Mouse (Mus musculus) regulatory T cell (primary cell): Measurements from ENCODE around the gene Phf19.

Experiments
- in situ Hi-C: fragments of 300-600 bp; cut with MboI, MseI; formaldehyde crosslinking; loops from one replicate; pipeline ENCODE4 v1.15.1; 2025; ENCODE audit warnings: high pct_unique_total_duplicates

Gene Phf19

DNA sequence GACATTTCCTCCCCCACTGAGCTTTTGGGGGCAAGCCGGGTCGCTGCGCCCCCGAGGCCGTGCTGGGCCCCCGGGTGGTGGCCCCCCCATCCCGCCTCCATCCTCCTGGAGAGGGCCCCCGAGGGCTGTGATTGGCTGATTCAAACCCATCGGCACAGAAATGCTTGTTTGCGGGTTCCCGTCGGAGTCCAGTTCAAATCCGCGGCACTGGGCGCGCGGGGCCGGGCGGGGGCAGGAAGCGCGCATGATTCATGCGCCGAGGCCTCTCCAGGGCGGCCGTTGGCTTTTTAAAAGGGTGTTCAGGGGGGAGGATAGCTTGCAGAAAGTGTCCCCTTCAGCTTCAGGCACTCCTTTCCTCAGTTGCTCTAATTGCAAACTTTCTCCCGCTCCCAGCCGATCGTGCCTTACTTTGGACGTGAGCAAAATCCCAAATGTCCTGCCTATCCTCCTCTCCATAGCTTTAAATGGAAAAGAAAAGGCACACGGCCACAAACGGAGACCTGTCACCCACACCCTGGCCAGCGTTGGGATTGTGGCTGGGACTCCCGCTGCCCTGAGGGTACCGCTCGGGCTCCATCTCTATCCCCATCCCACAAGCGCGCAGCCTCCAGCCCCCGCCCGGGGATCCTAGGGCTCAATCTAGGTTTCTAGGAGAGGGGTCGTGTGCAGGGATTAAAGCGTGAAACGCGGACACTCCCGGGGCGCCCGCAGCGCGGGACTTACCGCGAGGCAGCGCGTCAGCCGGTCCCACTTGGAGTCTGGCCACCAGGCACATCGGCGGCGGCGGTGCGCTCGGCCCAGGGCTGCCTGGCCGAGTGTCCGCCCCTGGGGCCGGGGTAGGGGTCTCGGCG is at the start of gene Phf19:
Phf19 (minus strand) TSS at position 809 of the 851 bp plus-strand sequence.
- in situ Hi-C loops = no loop called here

DNA sequence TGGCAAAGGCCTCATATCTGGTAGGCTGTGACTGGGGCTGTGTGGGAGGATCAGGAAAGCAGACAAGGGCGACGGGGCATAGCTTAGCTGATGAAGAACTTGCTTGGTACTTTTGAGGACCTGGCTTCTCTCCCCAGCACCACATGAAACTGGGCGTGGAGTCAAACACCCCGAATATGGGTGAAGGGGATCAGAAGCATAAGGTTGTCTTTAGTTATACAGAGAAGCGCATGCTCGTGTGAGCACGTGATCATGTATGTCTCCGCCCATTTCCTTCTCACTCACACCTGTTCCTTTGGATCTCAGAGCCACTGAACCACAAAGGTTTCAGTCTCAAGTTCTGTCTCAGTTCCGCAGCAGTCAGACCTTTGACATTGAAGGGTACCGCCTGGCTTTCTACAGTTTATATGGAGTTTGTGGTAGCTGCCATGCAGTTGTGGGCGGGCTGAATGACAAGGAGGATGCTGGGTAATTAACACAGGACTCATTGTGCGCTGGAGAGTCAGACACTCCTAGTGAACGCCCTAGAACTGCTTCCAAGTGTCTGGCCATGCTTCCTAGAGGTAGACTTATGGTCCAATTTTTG is 49.6 kb upstream of the Phf19 start:
- in situ Hi-C loops = loop anchor here (5.0 to 10.0 kb wide), 2 partner anchors 156 to 189 kb away; partner anchors contain the start of gene Hspa5

DNA sequence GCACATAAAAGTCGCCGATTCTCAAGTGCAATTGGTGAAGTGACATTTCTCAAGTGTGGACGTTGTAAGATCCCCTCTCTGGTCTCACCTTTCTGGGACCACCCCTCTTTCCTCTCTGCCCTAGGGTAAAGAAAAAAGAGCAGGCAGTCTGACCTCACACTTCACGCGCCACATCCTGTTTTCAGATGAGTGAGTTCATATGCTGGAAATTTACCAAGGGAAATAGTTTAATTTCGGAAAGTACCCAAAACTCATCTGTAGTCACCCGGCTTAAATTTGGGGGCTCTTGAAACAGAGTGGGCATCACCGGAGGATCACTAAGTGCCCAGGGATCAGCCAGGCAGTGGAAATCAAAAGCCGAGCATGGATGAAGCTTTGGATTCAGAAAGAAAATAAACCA is 49.1 kb upstream of the Phf19 start:
- in situ Hi-C loops = loop anchor here (5.0 to 10.0 kb wide), 2 partner anchors 156 to 188 kb away; partner anchors contain the start of gene Hspa5

DNA sequence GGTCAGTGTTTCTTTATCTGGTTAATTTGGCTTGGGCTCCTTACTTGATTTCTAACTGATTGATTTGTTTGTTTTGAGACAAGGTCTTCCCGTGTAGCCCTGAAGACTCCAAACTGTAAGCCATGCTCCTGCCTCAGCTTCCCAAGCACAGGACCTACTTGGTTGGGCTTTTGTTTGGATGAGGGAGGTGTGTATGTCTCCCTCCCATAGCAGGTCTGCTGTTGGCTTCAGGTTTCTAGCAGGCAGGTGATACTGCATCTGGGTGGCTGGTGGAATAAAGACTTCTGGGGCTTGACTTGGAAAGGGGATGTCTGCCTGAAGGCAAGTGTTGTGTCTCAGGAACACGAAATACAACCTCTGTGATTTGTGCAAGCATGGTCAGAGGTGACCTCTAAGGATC is 48.4 kb upstream of the Phf19 start:
- in situ Hi-C loops = loop anchor here (5.0 to 10.0 kb wide), 2 partner anchors 155 to 187 kb away; partner anchors contain the start of gene Hspa5

DNA sequence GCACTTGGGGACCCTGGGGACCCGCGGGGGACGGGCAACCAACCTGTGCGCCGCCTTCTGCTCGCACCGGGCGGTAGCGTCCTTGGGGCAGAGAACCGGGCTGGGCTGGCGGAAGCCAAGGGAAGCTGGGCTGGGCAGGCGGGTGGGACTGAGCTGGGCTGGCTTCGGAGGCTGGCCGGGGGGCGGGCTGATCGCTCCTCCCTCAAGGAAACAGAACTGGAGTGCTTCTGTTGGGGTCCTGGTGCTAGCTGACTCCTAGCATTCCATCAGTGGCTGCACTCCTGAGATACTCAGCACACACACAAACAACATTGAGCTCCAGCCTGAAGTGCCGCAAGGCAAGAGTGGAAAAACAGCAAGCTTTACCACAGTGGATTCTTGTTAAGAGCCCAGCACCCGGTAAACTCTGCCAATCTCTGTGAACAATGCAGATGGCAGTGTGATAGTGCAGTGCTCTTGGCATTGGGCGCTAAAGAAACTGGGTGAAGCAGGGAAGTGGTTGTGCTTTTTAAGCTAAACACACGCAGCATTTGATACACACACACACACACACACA is 47.7 kb upstream of the Phf19 start, which contains the start of gene Traf1:
Traf1 (minus strand) TSS at position 292 of the 556 bp plus-strand sequence.
- in situ Hi-C loops = loop anchor here (5.0 to 10.0 kb wide), 2 partner anchors 154 to 187 kb away; partner anchors contain the start of gene Hspa5

DNA sequence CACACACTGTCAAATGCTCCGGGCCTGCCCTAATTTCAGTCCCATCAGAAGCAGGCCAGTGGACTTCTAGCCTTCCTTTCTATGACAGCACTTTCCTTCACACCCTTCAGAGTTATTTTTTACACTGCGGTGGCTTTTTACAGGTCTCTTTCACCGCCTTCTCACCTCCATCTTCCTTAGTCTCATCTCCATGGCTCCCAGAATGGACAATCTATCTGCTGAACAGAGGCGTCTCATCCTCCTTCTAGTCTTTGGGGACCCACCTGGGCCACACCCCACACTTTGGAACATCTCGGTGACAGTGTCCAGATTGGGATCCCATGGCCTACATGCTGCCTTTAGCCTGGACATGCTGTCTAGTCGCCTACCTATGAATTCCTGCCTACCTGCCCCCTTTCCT is 47.1 kb upstream of the Phf19 start:
- in situ Hi-C loops = loop anchor here (5.0 to 10.0 kb wide), 2 partner anchors 154 to 186 kb away; partner anchors contain the start of gene Hspa5

DNA sequence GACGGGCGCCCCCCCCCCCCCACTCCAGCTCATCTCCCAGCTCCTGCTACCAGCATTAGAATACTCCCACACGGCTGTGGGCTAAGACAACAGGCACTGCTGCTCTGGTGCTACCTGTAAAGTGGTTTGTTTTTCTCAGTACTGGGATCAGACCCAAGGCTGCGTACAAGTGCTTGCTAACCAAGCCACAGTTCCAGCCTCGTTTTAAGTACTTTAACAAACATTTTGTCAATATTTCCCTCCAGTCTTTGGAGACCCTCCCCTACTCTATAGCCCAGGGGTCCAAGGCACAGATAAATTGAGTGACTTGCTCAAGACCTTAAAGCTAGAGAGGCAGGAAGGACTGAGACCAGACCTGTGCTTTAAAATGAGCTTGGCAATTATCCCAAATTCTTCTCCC is 46.6 kb upstream of the Phf19 start:
- in situ Hi-C loops = loop anchor here (5.0 to 10.0 kb wide), 2 partner anchors 153 to 186 kb away; partner anchors contain the start of gene Hspa5

DNA sequence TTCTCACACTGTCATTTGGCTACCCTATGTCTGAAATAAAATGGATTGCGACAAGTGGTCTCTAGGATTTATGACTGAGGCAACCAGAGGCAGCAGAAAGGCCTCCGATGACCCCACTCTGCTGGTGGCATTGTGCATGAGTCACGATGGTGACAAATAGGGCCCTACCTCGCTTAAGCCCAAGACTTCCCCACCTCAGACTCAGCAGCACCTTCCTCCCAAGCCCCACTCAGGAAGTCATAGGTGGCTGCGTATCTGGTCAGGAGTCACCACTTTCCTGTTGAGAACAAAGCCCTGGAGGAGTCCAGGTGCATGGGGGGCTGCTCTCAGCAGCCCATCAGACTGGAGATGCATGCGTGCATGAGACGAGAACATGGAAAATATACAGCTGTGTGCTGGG is 44.8 kb upstream of the Phf19 start:
- in situ Hi-C loops = loop anchor here (5.0 kb wide), 1 partner anchor 56 kb away; no protein-coding TSS in a partner anchor

DNA sequence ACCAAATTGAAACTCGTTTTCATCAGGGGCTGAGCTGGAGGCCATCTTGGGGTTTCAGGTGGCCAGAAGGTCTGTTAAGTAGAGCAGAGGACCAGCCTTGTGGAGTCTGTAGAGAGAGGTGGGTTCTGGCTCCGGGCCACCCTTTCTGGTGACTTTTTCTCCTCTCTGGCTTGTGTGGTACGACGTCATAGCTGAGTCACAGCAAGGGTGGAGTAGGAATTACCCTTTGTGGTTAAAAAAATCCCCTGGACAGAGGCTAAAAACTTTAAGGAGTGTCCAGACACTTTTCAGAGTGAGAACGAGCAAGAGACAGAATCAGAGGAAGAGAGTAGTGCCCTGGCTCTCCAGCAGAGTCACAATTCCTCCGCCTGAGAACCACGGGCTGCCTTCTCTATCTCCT is 44.2 kb upstream of the Phf19 start:
- in situ Hi-C loops = loop anchor here (5.0 kb wide), 1 partner anchor 56 kb away; no protein-coding TSS in a partner anchor

DNA sequence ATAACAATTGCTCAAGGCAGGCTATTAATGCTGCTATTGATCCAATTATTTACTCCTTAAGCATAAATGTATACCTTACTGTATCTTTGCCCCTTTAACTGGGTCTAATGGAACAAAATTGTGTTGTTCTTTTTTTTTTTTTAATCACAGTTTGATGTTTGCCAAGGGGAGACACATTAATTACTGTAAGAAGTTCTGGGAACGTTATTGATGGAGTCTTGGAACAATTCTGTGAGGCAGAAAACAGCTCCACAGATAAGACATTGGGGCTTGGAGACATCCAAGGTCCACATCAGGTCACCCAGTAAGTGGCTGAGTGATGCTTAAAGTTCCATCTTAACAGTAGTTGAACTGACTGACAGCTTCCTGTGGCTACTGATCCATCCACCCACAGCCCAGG is 43.6 kb upstream of the Phf19 start:
- in situ Hi-C loops = loop anchor here (5.0 kb wide), 1 partner anchor 55 kb away; no protein-coding TSS in a partner anchor

DNA sequence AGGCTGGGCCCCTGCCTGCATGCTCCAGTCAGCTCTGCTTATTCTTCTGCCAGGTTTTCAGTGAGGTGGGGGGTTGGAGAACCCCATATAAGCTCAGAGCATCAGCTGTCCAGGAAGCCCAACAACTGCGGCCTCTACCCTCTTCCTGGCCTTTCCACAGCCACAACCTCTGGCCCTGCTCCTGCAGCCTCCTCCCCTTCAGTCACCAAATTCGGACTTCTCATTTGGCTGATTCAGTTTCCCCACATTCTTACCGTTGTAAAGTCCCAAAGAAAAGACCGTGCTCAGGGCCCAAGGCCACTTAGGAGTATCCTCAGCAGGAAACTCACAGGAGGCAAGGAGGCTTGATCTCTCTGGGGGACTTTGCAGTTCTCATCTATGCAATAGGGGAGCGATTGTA is 43.1 kb upstream of the Phf19 start:
- in situ Hi-C loops = loop anchor here (5.0 kb wide), 1 partner anchor 55 kb away; no protein-coding TSS in a partner anchor

DNA sequence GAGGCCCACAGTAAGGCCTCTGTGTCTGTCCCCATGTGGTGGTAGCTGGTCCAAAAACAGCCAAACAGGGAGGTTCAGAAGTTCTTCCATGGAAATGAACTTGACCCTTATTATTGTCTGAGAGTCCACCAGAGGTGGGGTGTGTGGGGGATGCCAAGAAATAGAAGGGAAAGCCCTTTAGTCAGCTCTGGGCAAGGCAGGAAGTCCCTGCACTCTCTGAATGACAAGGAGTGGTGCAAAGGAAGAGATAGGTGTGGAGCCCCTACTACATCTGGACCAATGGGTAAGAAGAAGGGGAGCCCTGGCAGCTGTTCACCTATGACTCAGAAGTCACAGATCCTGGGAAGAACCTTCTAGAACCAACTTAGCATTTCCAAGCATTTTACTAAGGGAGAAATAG is 40.5 kb upstream of the Phf19 start:
- in situ Hi-C loops = no loop called here

DNA sequence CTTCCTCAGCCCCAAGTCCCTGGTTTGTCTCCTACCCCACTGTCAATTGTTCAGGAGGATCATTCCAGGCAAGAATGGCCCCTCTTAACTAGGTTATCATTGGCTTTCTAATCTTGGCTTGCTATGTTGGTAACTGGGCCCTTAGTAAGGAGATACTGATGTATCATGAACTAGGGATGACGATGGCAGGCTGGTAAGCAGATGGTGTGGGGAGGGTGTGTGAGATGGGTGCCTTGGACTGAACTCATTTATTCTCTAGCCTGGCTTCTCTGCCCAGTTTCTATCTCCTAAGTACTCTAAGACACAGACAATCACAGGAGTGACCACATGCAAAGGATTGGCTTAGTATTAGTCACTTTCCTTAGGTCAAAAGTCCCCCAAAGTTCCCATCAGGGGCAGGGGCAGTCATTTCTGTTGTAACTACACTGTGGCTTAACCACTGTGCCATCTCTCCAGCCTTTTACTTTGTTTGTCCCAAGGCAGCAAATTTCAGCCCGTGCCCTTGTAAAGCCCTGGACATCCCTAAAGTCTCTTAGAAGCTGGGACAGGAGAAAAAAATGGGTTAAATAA is 39.8 kb upstream of the Phf19 start:
- in situ Hi-C loops = no loop called here

DNA sequence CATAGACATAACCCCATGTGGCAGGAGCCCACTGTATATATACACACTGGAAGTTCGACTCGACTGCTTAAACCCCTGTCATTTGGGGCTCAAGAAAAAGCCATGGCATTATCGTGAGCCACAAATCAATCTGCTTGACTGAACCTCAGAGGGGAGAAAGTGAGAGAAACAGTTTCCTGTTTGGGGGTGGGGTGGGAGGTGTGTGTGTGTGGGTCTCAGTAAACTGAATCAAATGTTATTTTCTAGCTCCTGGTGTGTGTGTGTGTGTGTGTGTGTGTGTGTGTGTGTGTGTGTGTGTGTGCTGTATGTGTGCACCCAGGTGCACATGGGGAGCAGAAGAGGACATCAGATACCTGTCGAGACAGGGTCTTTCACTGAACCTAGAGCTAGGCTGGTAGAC is 39.2 kb upstream of the Phf19 start:
- in situ Hi-C loops = no loop called here

DNA sequence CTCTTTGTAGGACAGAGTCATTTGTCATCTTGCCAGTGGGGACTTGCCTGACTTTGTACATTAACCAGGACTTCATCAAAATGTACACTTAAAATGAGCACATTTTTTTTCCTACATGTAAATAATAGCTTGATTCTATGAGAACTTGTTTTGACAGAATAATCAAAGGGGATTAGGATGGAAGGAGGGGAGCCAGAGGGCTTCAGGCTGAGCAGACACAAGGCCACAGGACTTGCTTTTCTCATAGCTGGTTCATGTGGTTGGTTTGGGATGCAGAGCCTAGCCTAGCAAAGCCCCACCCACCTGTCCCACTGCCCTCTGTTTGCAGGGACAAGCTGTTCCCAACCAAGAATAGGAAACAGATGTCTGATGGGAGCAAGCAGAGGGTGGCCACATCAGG is 37.6 kb upstream of the Phf19 start:
- in situ Hi-C loops = no loop called here

DNA sequence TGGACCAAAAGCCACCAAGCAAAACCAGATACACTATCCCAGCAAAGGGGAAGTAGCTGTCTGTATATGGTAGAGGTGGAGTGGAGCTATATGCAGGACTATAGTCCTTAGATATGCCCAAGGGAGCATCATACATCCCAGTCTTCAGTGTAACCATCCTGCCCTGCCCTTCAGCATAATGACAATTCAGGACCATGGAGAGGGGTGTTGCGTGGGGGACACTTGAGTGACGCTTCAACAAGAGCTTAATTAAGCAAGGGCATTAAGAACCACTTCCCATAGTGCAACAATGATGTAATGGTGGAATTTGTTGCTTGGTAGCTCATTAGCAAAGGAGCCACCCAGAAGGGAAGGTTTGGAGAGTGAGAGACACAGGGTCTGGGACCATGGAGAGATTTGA is 34.8 kb upstream of the Phf19 start:
- in situ Hi-C loops = no loop called here

DNA sequence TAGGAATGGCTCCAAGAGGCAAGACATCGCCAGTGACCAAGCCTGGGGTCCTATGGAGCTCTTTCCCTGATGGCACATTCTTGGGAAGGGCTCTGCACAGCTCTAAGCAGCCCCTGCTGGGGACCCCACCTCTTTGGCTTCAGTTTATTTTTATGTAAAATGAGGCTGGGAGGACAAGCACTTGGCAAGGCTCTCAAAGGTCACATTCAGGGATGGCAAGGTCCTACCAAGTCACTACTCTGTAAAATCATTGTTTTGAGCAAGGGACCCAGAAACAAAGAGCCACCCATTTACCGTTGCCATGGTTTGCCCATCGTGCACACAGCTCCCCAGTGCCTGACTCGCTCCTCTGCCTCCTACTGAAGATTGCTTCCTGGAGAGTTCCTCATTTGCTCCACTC is 32.2 kb upstream of the Phf19 start:
- in situ Hi-C loops = no loop called here

DNA sequence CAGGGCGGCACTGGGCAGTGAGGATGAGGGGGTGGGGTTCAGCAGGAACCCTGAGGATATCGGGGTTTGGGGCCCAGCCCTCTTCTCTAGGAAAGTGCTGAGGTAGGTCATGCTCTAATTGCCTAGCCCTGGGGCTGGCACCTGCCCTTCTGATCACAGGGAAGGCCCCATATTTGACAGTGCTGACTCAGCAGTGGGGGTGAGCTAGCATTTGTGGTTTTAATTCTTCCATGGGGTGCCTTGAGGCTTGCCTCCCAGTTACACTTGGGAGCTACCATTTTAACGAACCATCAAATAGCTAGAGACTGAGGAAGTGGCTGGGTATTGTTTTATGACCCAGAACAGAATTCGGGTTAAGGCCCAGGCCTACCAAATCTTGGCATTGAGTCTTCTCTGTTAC is 31.8 kb upstream of the Phf19 start:
- in situ Hi-C loops = no loop called here

DNA sequence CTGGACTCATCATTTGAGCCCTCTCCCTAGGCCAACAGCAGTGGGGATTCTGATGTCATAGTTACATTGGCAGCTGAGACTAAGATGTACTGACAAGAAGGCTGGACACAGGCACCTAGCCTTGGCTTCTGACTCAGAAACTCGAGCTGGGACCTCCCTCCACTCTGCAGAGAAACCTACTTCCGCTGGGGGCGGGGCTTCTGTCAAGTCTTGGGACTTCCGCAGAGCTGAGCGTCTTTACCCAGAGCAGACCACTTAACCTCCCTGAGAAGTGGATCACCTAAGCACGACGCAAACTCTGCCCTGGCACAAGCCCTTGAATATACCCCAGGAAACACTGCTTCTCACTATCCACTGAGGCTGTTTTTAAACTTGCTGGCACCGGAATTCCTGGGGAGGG is 30.9 kb upstream of the Phf19 start:
- in situ Hi-C loops = no loop called here

DNA sequence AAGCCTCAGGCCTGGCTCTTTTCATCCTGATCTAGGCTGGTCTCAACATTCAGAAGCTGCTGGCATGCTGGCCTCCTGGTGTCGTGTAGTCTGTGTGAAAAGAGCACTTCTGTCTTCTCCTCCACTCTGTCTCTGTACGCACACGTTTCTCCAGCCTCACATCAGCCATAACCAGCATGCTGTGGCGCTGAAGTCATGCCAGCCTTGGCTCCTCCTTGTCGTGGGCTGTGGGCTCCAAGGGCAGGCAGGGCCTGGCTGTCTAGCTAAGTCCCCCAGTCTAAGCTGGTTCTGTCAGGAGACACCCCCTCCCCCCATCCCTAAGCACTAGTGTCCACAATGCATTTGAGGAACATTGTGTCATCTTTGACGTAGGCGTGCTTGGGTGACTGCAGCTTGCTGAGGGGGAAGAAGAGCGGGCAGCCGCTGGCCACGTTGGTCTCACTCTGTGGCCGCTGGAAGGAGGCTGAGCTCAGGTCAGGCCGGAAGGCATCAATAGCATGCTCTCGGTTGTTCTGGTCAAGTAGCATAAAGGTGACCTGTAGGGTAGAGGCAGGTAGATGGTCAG is 29.8 kb upstream of the Phf19 start:
- in situ Hi-C loops = no loop called here

DNA sequence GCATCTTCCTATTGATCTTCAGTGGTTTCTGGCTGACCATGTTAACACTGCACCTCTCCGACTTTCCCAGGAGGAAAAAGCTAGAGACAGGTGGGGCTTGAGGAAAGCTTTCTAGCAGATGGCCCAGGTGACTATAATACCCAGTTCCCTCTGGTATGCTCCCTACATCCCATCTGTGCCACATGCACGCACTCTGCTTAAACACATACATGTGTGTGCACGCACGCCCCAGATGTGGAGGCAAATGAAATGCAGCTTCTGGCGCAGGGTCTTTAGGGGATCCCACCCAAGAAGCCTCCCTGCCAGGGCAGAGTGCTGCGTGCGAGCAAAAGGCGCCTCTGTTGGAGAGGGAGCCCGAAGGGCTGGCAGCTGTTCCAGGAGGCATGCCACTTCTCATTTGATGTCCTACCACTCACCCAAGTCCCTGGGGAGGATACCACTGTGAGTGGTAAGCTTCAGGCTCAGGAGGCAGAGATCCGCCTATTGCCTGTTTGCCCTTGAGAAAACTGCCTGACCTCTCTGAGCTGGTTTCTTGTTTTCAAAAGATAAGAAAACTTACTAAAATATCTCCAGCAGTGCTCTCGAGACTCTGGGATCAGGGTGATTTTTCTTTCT is 27.3 kb upstream of the Phf19 start:
- in situ Hi-C loops = no loop called here
